Mouse (Mus musculus) forebrain, embryonic 16.5 days (tissue): ENCODE measurements around the gene Hils1. TPM values are rescaled to one million over a fixed set of nuclear protein-coding genes. Genes with fewer than 3 reads are reported as not detected.

Experiments
- ATAC-seq: fragments of 200-750 bp; cut with Nextera tagmentation; 2 replicates; pipeline ENCODE4 v1.8.0; 2017; ENCODE audit warnings: mild to moderate bottlenecking, moderate library complexity
- H3K27ac ChIP-seq: fragments of 300-500 bp; sonication (generic); 2 replicates; pipeline ENCODE4 v1.5.1; 2014; ENCODE audit warnings: low read length, control low read depth
- H3K27me3 ChIP-seq: fragments of 300-500 bp; sonication (generic); replicated peaks from 2 replicates; pipeline ENCODE4 v1.6.1; 2014; ENCODE audit warnings: low read length; ENCODE audit not compliant: control insufficient read depth, insufficient read depth
- H3K36me3 ChIP-seq: fragments of 300-500 bp; sonication (generic); 2 replicates; pipeline ENCODE4 v1.6.1; 2014; ENCODE audit not compliant: control insufficient read depth, insufficient read depth
- H3K4me1 ChIP-seq: fragments of 300-500 bp; sonication (generic); replicated peaks from 2 replicates; pipeline ENCODE4 v1.6.1; 2014; ENCODE audit warnings: low read length; ENCODE audit not compliant: control insufficient read depth, insufficient read depth
- H3K4me2 ChIP-seq: fragments of 300-500 bp; sonication (generic); 2 replicates; pipeline ENCODE4 v1.6.1; 2014; ENCODE audit warnings: mild to moderate bottlenecking, low read length, control low read depth
- H3K4me3 ChIP-seq: fragments of 300-500 bp; sonication (generic); replicated peaks from 2 replicates; pipeline ENCODE4 v1.5.1; 2014; ENCODE audit warnings: mild to moderate bottlenecking, low read length, control low read depth
- H3K9ac ChIP-seq: fragments of 300-500 bp; sonication (generic); replicated peaks from 2 replicates; pipeline ENCODE4 v1.6.1; 2014; ENCODE audit warnings: low read depth, low read length, control low read depth
- H3K9me3 ChIP-seq: fragments of 300-500 bp; sonication (generic); 2 replicates; pipeline ENCODE4 v1.6.1; 2016; ENCODE audit warnings: low read length; ENCODE audit not compliant: control insufficient read depth
- WGBS: fragments of 180-500 bp; shearing (Covaris S2); extraction: QIAGEN DNeasy Blood & Tissue Kit; methylation state at CpG from one replicate; pipeline ENCODE4 v1.1.7; 2014; 5-methylcytosine and 5-hydroxymethylcytosine counted together
- polyA plus RNA-seq: library from polyadenylated mRNA; unstranded; fragments of >200 nt; fragmentation: Nextera tagmentation; extraction: Ambion mirVana; gene quantifications from 2 replicates; pipeline ENCODE4 v1.2.1, GENCODE M21; 2015

Hils1 gene
- polyA plus RNA-seq, 1 experiment from 2014 or later = not detected

- under 1% methylated on average over 20 of the region's 20 CpGs for WGBS
- Histone ChIP-seq H3K9ac (peak overlapping the region; percentile 50), H3K4me1 (peaks cover 16% of the 10 kb centered on the region), H3K4me2 (peak overlapping the region; percentile 50), H3K4me3 (peak overlapping the region; percentile 34), H3K27me3 (no peaks in the 10 kb centered on the region), H3K36me3 (no peaks in the 10 kb centered on the region), H3K9me3 (no peaks in the 10 kb centered on the region), H3K27ac (peak overlapping the region; percentile 94)
- peak; percentile 96 for ATAC-seq
Observed at GRCm38 (mm10) chr11:94978947-94979346, 11.6 kb downstream of the Hils1 start.

GRCm38 (mm10) chr11:94979462-94980179 is 12.2 kb downstream of the Hils1 start:
- no peaks in the 10 kb centered on the region for H3K27me3 ChIP-seq
- no peaks in the 10 kb centered on the region for H3K36me3 ChIP-seq
- H3K27ac ChIP-seq = peak overlapping the region; percentile 45; the same call in 1 of the 2 replicates
- 73% methylated on average over 11 of the region's 11 CpGs for WGBS
- peak; percentile 3; the same call in 1 of the 2 replicates for ATAC-seq
- H3K9me3 ChIP-seq = no peaks in the 10 kb centered on the region
- peaks cover 16% of the 10 kb centered on the region for H3K4me1 ChIP-seq
- peak overlapping the region; percentile 50 for H3K4me2 ChIP-seq
- H3K4me3 ChIP-seq = peak overlapping the region; percentile 34
- H3K9ac ChIP-seq = peak overlapping the region; percentile 42; the same call in 1 of the 2 replicates

GRCm38 (mm10) chr11:94985140-94985539 is 17.7 kb downstream of the Hils1 start:
- no peak for ATAC-seq
- Histone ChIP-seq H3K9ac (no peak overlapping the region), H3K27ac (no peak overlapping the region), H3K4me1 (peaks cover 16% of the 10 kb centered on the region), H3K4me3 (no peak overlapping the region), H3K4me2 (no peak overlapping the region), H3K27me3 (no peaks in the 10 kb centered on the region), H3K9me3 (no peaks in the 10 kb centered on the region), H3K36me3 (no peaks in the 10 kb centered on the region)
- 51% methylated on average over 1 of the region's 1 CpGs for WGBS

- Histone ChIP-seq H3K27me3 (no peaks in the 10 kb centered on the region), H3K9me3 (no peaks in the 10 kb centered on the region), H3K36me3 (no peaks in the 10 kb centered on the region), H3K9ac (no peak overlapping the region), H3K4me2 (no peak overlapping the region), H3K27ac (no peak overlapping the region), H3K4me3 (no peak overlapping the region), H3K4me1 (peaks cover 22% of the 10 kb centered on the region)
- 82% methylated on average over 5 of the region's 5 CpGs for WGBS
- no peak for ATAC-seq
Observed at GRCm38 (mm10) chr11:94985822-94986221, 18.4 kb downstream of the Hils1 start.

GRCm38 (mm10) chr11:94986435-94986834 is 19.0 kb downstream of the Hils1 start:
- Histone ChIP-seq H3K36me3 (no peaks in the 10 kb centered on the region), H3K4me3 (no peak overlapping the region), H3K9ac (no peak overlapping the region), H3K4me2 (no peak overlapping the region), H3K27ac (no peak overlapping the region), H3K27me3 (no peaks in the 10 kb centered on the region), H3K4me1 (peaks cover 22% of the 10 kb centered on the region), H3K9me3 (no peaks in the 10 kb centered on the region)
- WGBS = 74% methylated on average over 2 of the region's 2 CpGs
- ATAC-seq = no peak

- Histone ChIP-seq H3K27me3 (no peaks in the 10 kb centered on the region), H3K4me1 (peaks cover 22% of the 10 kb centered on the region), H3K9me3 (no peaks in the 10 kb centered on the region), H3K4me3 (no peak overlapping the region), H3K9ac (no peak overlapping the region), H3K36me3 (no peaks in the 10 kb centered on the region), H3K4me2 (no peak overlapping the region), H3K27ac (no peak overlapping the region)
- ATAC-seq = no peak
- WGBS = 50% methylated on average over 6 of the region's 6 CpGs
Observed at GRCm38 (mm10) chr11:94987341-94987740, 19.9 kb downstream of the Hils1 start.

GRCm38 (mm10) chr11:94987851-94988250 is 20.5 kb downstream of the Hils1 start:
- H3K4me1 ChIP-seq = peaks cover 24% of the 10 kb centered on the region
- WGBS = 85% methylated on average over 8 of the region's 8 CpGs
- H3K27me3 ChIP-seq = no peaks in the 10 kb centered on the region
- H3K4me3 ChIP-seq = no peak overlapping the region
- H3K4me2 ChIP-seq = no peak overlapping the region
- H3K9me3 ChIP-seq = no peaks in the 10 kb centered on the region
- H3K36me3 ChIP-seq = no peaks in the 10 kb centered on the region
- ATAC-seq = no peak
- H3K27ac ChIP-seq = no peak overlapping the region
- H3K9ac ChIP-seq = no peak overlapping the region

GRCm38 (mm10) chr11:94988780-94989561 is 21.6 kb downstream of the Hils1 start:
- peak overlapping the region; percentile 60 for H3K9ac ChIP-seq
- H3K4me3 ChIP-seq = peak overlapping the region; percentile 94
- no peaks in the 10 kb centered on the region for H3K36me3 ChIP-seq
- H3K4me2 ChIP-seq = peak overlapping the region; percentile 63
- peak overlapping the region; percentile 95 for H3K27ac ChIP-seq
- WGBS = 16% methylated on average over 10 of the region's 10 CpGs
- no peak for ATAC-seq
- H3K27me3 ChIP-seq = no peaks in the 10 kb centered on the region
- peaks cover 36% of the 10 kb centered on the region for H3K4me1 ChIP-seq
- H3K9me3 ChIP-seq = no peaks in the 10 kb centered on the region

- peak overlapping the region; percentile 60 for H3K9ac ChIP-seq
- H3K4me2 ChIP-seq = peak overlapping the region; percentile 63
- H3K9me3 ChIP-seq = no peaks in the 10 kb centered on the region
- peak overlapping the region; percentile 94 for H3K4me3 ChIP-seq
- H3K27ac ChIP-seq = peak overlapping the region; percentile 95
- no peaks in the 10 kb centered on the region for H3K36me3 ChIP-seq
- peaks cover 42% of the 10 kb centered on the region for H3K4me1 ChIP-seq
- WGBS = under 1% methylated on average over 12 of the region's 12 CpGs
- no peaks in the 10 kb centered on the region for H3K27me3 ChIP-seq
- peak; percentile 70 for ATAC-seq
Observed at GRCm38 (mm10) chr11:94989562-94990017, 22.2 kb downstream of the Hils1 start.
